Mouse (Mus musculus) fibroblast of lung, adult 2 months (primary cell): ENCODE measurements at regions not wholly inside any gene's neighbourhood (a gene's known extent, or its start where the extent isn't known, plus 50 kb on each side); places are given as distances from the start of the nearest gene placed in this dataset.

Experiments
- DNase-seq: peaks from one replicate; pipeline ENCODE4 v3.0.0-alpha.2; 2011; ENCODE audit warnings: low read depth

DNA sequence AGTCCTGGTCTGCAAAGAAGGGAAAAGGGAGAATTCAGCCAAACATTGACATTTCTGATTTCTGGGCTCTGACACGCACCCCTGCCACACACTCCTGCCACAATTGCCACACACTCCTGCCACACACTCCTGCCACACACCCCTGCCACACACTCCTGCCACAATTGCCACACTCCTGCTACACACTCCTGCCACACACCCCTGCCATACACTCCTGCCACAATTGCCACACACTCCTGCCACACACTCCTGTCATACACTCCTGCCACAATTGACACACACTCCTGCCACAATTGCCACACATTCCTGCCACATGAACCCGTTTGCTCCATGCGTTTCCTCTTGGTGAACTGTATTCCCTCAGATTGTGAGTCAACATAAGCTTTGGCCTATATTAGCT is 130.0 kb upstream of the Gm9833 start:
- no peak for DNase-seq

DNA sequence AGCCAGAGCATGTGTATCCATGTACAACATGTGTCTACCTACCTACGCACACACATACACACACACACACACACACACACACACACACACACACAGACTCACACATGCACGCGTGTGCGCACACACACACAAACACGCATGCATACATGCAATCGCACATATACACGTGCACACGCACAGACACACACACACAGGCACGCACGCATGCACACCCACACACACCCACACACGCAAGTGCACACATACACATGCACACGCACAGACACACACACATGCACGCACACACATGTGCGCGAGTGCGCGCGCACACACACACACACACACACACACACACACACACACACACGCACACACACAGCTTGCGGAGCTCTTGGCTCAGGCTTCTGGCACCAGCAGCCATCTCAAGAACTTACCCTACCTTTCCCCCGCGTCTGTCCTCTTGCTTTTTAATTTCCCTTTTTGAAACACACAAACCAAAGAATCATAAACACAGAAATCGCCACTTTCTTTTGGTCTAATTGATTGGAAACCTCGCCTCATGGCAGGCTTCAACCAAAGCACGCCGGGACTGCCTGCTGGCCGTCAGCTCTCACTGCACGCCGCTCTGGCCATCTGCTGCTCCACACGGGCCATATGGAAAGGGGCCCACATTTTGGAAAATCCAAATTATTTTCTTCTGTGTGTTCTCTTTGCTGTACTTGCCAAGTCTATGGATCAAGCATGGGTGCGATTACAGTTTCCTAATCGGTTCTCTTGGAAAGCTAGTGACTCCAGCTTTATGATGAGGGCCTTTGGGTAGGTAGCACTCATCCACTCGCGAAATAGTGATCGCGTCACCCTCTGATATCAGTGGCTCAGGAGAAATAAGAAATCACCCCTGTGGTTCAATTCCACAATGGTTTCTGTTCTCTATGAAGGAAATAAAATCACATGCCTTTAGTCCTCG is 127.9 kb upstream of the Gm9833 start:
- no peak for DNase-seq

DNA sequence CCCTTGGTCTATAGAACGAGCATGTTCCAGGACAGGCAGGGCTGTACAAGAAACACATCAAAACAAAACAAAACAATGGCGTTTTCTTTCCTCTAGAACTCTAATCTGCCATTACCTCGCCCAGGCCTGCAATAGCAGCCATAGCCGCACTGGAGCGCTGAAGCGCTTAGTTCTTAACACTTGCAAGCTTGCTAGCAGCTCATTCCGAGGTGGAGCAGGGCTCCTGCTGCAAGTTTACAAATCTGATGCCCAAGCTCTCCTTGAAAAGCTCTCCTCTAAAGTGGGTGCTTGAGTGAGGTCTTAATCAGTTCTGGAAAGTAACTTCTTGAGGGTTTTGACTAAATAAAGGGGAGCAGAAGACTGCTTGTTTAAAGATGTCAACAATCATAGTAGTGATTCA is 127.2 kb upstream of the Gm9833 start:
- peak; percentile 29 for DNase-seq
